Mouse (Mus musculus) common myeloid progenitor, adult 5-6 weeks (primary cell): ENCODE measurements around the gene Nrf1. TPM values are rescaled to one million over a fixed set of nuclear protein-coding genes. Genes with fewer than 3 reads are reported as not detected.

ENCODE experiments used
- ATAC-seq: replicated peaks from 2 replicates; pipeline ENCODE4 v1.8.0; 2016; ENCODE audit warnings: low read depth, mild to moderate bottlenecking, moderate TSS enrichment, inconsistent platforms; ENCODE audit not compliant: poor library complexity, severe bottlenecking
- total RNA-seq: library from RNA; stranded (forward); fragments of 200-1000, 187-1606 nt; gene quantifications from 2 replicates; pipeline ENCODE4 v1.2.3, GENCODE M21; 2017

The Nrf1 gene
- total RNA-seq, 1 experiment from 2014 or later = 60.9 TPM

- no peak for ATAC-seq
Measured at GRCm38 (mm10) chr6:30072476-30072875, 24.7 kb downstream of the Nrf1 start.

- ATAC-seq = no peak
Measured at GRCm38 (mm10) chr6:30078938-30079529, 31.2 kb downstream of the Nrf1 start.

GRCm38 (mm10) chr6:30081339-30081738 lies 33.6 kb downstream of the Nrf1 start:
- ATAC-seq = no peak

- ATAC-seq = no peak
Measured at GRCm38 (mm10) chr6:30083307-30083706, 35.5 kb downstream of the Nrf1 start.

- ATAC-seq = no peak
Measured at GRCm38 (mm10) chr6:30085351-30085750, 37.6 kb downstream of the Nrf1 start.

- ATAC-seq = no peak
Measured at GRCm38 (mm10) chr6:30091221-30091620, 43.4 kb downstream of the Nrf1 start.

GRCm38 (mm10) chr6:30092816-30093215 lies 45.0 kb downstream of the Nrf1 start:
- ATAC-seq = no peak

GRCm38 (mm10) chr6:30101773-30102415 lies 54.1 kb downstream of the Nrf1 start:
- ATAC-seq = no peak

- ATAC-seq = no peak
Measured at GRCm38 (mm10) chr6:30106091-30106490, 58.3 kb downstream of the Nrf1 start.

GRCm38 (mm10) chr6:30107456-30107855 lies 59.7 kb downstream of the Nrf1 start:
- ATAC-seq = no peak

- ATAC-seq = no peak
Measured at GRCm38 (mm10) chr6:30109820-30110502, 62.2 kb downstream of the Nrf1 start.

GRCm38 (mm10) chr6:30112349-30113132 lies 64.8 kb downstream of the Nrf1 start:
- no peak for ATAC-seq

- ATAC-seq = peak; percentile 69
Measured at GRCm38 (mm10) chr6:30114101-30114500, 66.3 kb downstream of the Nrf1 start.

GRCm38 (mm10) chr6:30121152-30121551 lies 73.4 kb downstream of the Nrf1 start:
- ATAC-seq = no peak

- no peak for ATAC-seq
Measured at GRCm38 (mm10) chr6:30121600-30121999, 73.8 kb downstream of the Nrf1 start.

- no peak for ATAC-seq
Measured at GRCm38 (mm10) chr6:30123391-30123790, 75.6 kb downstream of the Nrf1 start.

- ATAC-seq = no peak
Measured at GRCm38 (mm10) chr6:30126060-30126459, 78.3 kb downstream of the Nrf1 start.

- ATAC-seq = no peak
Measured at GRCm38 (mm10) chr6:30126766-30127165, 79.0 kb downstream of the Nrf1 start.

GRCm38 (mm10) chr6:30132399-30132798 lies 84.6 kb downstream of the Nrf1 start:
- no peak for ATAC-seq

GRCm38 (mm10) chr6:30135590-30135989 lies 87.8 kb downstream of the Nrf1 start:
- peak; percentile 91 for ATAC-seq

- no peak for ATAC-seq
Measured at GRCm38 (mm10) chr6:30137227-30137626, 89.4 kb downstream of the Nrf1 start.
